Mouse (Mus musculus) olfactory bulb, adult 2 months (tissue): ENCODE data around the gene Dusp22. TPM values are rescaled to one million over a fixed set of nuclear protein-coding genes. Genes with fewer than 3 reads are reported as not detected.

Experiments
- H3K27ac ChIP-seq: fragments of 200-500 bp; 2 replicates; pipeline ENCODE4 v1.5.1; 2012; ENCODE audit warnings: low read depth, low read length; ENCODE audit not compliant: insufficient read depth
- H3K4me1 ChIP-seq: fragments of 200-500 bp; 2 replicates; pipeline ENCODE4 v1.6.1; 2012; ENCODE audit warnings: low read length; ENCODE audit not compliant: control insufficient read depth, insufficient read depth
- H3K4me3 ChIP-seq: fragments of 200-500 bp; 2 replicates; pipeline ENCODE4 v1.5.1; 2012; ENCODE audit warnings: mild to moderate bottlenecking, low read depth, low read length, moderate library complexity; ENCODE audit not compliant: insufficient read depth
- CTCF ChIP-seq: fragments of 200-500 bp; IDR thresholded peaks from 2 replicates; pipeline ENCODE4 v1.5.1; 2012; ENCODE audit warnings: low read depth, mild to moderate bottlenecking, low read length, moderate library complexity; ENCODE audit not compliant: insufficient read depth
- POLR2A ChIP-seq: fragments of 200-500 bp; IDR thresholded peaks from 2 replicates; pipeline ENCODE4 v1.6.1; 2012; ENCODE audit warnings: mild to moderate bottlenecking, low read depth, low read length, moderate library complexity; ENCODE audit not compliant: insufficient read depth
- whole genome bisulfite sequencing: fragments of 180-500 bp; shearing (Covaris S2); methylation state at CpG from one replicate; pipeline ENCODE4 v1.1.7; 2018; 5-methylcytosine and 5-hydroxymethylcytosine counted together
- polyA plus RNA-seq: library from polyadenylated mRNA; stranded (reverse); fragments of >200 nt; gene quantifications from 2 replicates; pipeline ENCODE4 v1.2.4, GENCODE M21; 2012; ENCODE audit warnings: low replicate concordance; ENCODE audit not compliant: missing spikeins, insufficient read depth, insufficient read length

Gene Dusp22
- polyA plus RNA-seq, 1 experiment: not detected

DNA sequence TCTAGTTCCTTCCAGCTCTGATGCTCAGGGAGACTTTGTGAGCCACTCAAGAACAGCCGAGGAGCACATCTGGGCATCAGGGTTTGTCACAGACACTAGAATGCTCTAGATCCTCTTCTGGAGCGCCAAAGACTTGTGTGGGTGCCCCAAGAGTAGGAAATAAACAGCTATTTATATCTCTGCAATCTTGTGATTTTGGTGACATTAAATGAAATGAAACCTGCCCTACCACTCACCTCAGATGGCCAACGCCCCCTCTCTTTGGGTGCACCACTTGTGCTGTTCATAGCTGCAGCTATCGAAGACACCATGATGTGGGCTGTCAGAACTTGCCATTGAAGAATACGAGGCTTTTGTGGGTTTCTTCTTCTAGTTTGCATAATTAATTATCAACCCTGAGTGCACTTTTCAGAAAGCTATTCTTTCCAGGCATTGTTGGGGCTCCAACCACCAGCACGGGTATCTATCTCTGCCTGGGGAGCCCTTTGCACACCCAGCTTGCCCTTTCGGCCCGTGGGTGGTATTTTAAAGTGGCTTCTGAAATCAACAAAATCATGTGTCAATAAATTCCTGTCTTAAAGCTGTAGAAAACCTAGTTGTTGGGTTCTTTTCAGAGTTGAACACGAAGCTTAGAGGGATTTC is 96.3 kb downstream of the Dusp22 start:
- no peak overlapping the region for H3K27ac ChIP-seq
- TF ChIP-seq POLR2A: no peak
- no peak overlapping the region for H3K4me3 ChIP-seq
- H3K4me1 ChIP-seq: no peaks in the 10 kb centered on the region
- WGBS: 69% methylated on average over 9 of the region's 9 CpGs

GRCm38 (mm10) chr13:30757264-30757900 is 97.6 kb downstream of the Dusp22 start:
- WGBS: 88% methylated on average over 14 of the region's 14 CpGs
- no peak for TF ChIP-seq POLR2A
- no peak for TF ChIP-seq CTCF
- Histone ChIP-seq H3K4me3 (no peak overlapping the region), H3K27ac (no peak overlapping the region), H3K4me1 (no peaks in the 10 kb centered on the region)

DNA sequence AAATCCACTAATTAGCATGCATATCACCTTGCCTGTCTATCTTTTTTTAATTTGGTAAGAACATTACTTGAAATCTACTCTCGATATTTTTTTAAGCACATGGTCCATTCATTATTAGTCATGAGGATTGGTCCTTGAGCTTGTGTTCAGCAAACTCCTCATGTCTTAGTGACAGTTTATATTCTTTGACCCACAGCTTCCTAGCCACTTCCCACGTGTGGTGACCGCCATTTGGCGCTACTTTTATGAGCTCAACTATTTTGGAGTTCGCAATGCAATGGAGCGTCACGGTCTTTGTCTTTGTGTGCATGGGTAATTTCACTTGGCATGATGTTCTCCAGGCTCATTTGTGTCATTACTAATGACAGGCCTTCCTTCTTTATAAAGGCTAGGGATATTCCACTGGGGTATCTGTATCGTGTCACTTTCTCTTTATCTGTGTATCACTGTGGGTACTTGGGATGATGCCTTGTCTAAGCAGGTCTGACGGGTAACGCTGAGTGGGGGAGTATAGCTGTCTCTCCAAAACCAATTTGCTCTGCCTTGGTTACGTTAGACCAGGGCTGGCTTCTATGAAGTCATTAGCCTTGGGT is 99.1 kb downstream of the Dusp22 start:
- WGBS: 62% methylated on average over 11 of the region's 11 CpGs
- no peak overlapping the region for H3K27ac ChIP-seq

GRCm38 (mm10) chr13:30760374-30761090 is 100.7 kb downstream of the Dusp22 start:
- H3K27ac ChIP-seq: no peak overlapping the region
- no peaks in the 10 kb centered on the region for H3K4me1 ChIP-seq
- 89% methylated on average over 3 of the region's 3 CpGs for WGBS
- no peak overlapping the region for H3K4me3 ChIP-seq
- TF ChIP-seq CTCF: no peak
- no peak for TF ChIP-seq POLR2A

More for the DNA sequence above, 99.1 kb downstream of the Dusp22 start:
- H3K4me3 ChIP-seq: no peak overlapping the region
- no peaks in the 10 kb centered on the region for H3K4me1 ChIP-seq
- TF ChIP-seq POLR2A (no peak), CTCF (no peak)

Other genes with a start within 250 kb of the Dusp22 start
- gene Uqcrfs1, start 114.6 kb upstream of the Dusp22 start, polyA plus RNA-seq: not detected in 2 replicates
- gene Irf4, start 89.2 kb downstream of the Dusp22 start, polyA plus RNA-seq: not detected in 2 replicates